Mouse (Mus musculus): ENCODE measurements around the gene Syndig1l. TPM values are rescaled to one million over a fixed set of nuclear protein-coding genes. Genes with fewer than 3 reads are reported as not detected.
A peak's percentile ranks its signal among the peaks of the same experiment; 100 is the strongest.

Gene Syndig1l
- total RNA-seq (2021) = 10 to 100 TPM; 12.4 to 17.5 TPM
- long read RNA-seq, experiment 1, transcript Syndig1l-201 (4 exons, 2,524 nt) = major isoform, 43 of 62 reads
- long read RNA-seq, experiment 1, partial matches to known transcripts = 3 of 62 reads
- long read RNA-seq, experiment 1, other reads (novel, unspliced or antisense) = 16 of 62 reads
- long read RNA-seq, experiment 2, transcript Syndig1l-201 (4 exons, 2,524 nt) = major isoform, 13 of 21 reads
- long read RNA-seq, experiment 2, partial matches to known transcripts = 6 of 21 reads
- long read RNA-seq, experiment 2, other reads (novel, unspliced or antisense) = 2 of 21 reads

DNA sequence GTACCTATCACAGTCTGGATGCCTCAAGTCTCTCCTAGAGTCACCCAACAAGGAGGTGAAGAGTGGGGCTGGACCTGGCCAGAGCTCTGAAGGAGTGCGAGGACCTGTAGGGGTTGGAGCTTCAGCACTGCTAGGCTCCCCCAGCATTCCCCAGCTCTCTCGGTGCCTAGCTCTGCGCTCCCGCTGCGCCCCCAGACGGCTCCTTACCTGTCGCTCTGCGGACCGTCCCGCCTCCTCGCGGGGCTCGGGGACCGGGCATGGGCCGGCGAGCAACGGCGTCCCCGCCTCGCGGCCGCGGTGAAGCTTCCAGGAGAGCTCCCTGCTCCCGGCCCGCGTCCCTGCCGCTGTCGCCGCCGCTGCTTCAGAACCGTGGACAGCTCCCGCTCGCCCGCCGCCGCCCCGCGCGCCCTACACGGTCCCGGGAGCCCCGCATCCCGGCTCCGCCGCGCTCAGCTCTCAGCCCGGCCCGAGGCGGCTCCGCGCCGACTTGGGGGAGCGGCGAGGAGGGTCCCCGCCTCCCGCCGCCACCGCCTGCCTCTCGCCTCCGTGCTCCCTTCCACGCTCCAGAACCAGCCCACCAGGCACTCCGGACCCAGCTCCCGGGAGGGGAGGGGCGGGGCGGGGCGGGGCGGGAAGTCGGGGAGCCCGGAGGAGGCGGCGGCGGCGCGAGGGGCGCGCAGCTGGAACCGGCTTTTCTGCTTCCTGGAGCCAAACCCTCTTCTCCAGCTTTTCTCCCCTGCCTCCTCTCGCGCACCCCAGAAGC, at the start of gene Syndig1l:
TSS of gene Syndig1l (minus strand) at position 513 of the 763 bp plus-strand sequence.
- intact Hi-C loops (cut with DNase I) = loop anchor here (5.0 kb wide), 1 partner anchor 46 kb away; no protein-coding TSS in a partner anchor
- peak in 1 of 2 experiments; percentile 48 for DNase-seq (ENCODE audit: low spot score in 2 of 2)

DNA sequence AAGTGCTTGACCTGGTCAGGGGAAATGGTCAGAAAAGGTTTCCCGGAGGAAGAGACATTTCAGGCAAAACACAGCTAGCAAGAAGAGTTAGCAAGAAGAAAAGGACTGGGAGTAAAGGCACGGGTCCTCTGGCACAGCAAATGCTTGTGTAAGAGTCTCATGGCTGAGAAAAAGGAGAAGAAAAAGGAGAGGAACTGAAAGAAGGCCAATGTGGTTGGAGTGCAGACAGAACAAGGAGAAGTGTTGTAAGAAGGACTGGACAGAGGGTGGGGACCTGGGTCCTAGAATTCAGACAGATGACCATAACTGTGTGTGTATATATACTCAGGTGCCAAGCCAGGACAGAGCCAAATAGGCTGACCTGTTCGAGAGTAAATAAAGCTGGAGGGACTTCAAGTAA, 49.5 kb upstream of the Syndig1l start:
- no peak for DNase-seq (ENCODE audit: low spot score in 2 of 2)
- intact Hi-C loops (cut with DNase I) = no loop called here

DNA sequence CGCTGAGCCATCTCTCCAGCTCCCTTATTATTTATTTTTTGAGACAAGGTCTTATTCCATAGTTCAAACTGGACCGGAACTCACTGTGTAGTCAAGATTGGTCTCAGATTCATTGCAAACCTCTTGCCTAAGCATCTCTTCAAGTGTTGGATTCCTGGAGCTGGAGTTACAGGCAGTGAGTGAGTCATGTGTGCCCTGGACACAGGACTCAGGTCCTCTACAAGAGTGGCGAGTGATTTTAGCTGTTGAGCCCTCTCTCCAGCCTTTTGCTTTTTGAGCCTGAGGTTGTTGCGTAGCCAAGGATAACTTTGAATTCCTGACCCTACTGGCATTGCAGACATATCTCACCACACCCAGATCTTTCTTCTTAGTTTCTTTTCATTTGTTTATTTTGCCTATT, 47.1 kb upstream of the Syndig1l start:
- no peak for DNase-seq (ENCODE audit: low spot score in 2 of 2)
- intact Hi-C loops (cut with DNase I) = no loop called here

DNA sequence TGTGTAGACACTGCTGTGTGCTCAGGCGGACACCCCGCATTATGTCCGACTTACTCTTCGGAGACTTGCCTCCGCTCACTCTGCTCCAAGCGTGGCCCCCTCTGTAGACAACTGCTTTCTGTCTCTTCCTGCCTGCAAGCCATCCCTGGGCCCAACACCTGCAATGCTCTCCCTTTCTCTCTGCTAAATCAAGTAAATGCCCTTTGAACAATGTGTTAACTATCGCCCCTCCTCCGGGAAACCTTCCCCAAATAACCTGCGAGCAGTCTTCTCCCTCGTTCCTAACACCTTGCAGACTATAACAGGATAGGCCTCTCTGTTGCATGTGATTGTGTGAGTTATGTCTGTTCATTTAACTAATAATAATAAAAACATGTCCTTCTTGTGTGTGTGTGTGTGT, 44.9 kb upstream of the Syndig1l start:
- intact Hi-C loops (cut with DNase I) = no loop called here
- DNase-seq (ENCODE audit: low spot score in 2 of 2) = no peak

GRCm38 (mm10) chr12:84733366-84733765, 34.7 kb upstream of the Syndig1l start:
- intact Hi-C loops (cut with DNase I) = no loop called here
- DNase-seq (ENCODE audit: low spot score in 2 of 2) = no peak

DNA sequence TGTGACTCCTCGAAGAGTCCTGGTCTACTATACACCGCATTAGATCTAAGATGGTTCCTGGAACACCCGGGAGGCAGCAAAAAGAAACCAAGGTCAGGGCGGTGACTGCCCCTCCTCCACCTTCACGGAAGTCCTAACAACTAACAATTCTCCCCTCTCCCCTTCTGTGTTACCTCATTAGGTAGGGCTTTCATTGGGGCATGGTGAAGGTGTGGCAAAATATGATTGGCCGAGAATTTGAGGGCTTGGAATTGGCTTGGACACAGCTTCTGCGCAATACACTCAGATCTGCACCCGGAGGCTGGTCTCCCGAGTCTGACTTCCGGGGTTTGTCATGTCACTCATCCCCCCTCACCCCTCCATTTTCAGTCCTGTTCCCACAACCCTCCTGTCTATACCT, 29.8 kb upstream of the Syndig1l start:
- intact Hi-C loops (cut with DNase I) = no loop called here
- DNase-seq (ENCODE audit: low spot score in 2 of 2) = no peak

- no peak for DNase-seq (ENCODE audit: low spot score in 2 of 2)
- intact Hi-C loops (cut with DNase I) = no loop called here
These were observed 28.8 kb upstream of the Syndig1l start for GRCm38 (mm10) chr12:84727434-84727833.

DNA sequence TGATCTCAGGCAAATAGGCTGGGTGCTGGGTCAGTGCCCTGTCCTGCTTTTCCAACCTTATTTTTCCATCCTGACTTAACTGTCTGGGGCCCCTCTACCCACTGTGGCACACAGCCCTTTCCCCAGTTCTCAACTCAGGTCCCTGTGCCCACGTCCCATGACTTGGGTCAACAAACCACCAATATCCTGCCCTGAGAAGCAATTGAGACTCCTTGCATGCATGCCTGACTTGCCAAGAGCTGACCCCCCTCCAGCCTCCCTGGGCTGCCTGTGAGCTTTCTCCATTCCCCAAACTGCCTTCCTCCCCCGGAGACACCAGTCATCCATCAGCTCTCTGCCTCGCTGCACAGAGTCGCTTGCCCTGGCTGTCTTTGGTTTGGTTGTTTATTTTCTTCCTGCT, 28.4 kb upstream of the Syndig1l start:
- intact Hi-C loops (cut with DNase I) = no loop called here
- no peak for DNase-seq (ENCODE audit: low spot score in 2 of 2)

DNA sequence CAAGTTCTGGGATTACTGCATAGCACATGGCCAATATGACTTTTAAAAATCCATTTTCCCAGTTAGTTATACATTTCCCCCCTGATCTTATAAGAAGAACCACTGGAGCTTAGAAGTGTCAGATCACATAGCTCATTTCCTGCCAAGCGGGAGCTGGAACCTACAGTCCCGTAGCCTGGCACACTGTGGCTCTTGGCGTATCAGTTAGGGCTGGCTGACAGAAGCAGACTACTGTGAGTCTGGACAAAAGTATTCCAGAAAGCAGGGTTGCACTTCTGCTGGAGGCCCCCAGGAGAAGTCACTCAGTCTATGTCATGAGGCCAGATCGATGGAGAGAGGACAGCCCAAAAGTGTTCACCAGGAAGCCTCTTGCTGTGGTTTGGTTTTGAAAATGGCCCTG, 27.8 kb upstream of the Syndig1l start:
- intact Hi-C loops (cut with DNase I) = no loop called here
- DNase-seq (ENCODE audit: low spot score in 2 of 2) = no peak

GRCm38 (mm10) chr12:84718462-84719244, 20.0 kb upstream of the Syndig1l start:
- DNase-seq (ENCODE audit: low spot score in 2 of 2) = no peak
- intact Hi-C loops (cut with DNase I) = no loop called here

DNA sequence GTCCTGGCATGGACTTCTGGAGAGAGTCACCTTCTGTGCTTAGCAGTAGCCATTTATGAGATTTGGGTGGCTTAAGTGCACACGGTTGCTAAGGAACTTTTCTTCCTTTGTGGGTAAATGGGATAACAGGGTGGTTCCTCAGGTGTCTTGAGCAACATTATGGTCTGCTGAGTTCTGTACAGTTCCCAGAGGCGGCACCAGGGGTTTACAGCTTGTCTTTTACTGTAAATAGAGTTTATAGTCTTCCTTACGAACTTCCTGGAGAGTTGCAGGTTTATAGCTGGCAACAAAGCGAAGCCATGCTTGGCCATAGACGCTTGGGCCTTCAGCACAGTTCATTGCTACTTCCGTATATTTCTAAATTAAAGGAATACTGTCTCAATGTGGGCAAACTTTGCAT, 15.9 kb upstream of the Syndig1l start:
- no peak for DNase-seq (ENCODE audit: low spot score in 2 of 2)
- intact Hi-C loops (cut with DNase I) = no loop called here

GRCm38 (mm10) chr12:84709842-84710439, 11.3 kb upstream of the Syndig1l start:
- intact Hi-C loops (cut with DNase I) = no loop called here
- no peak for DNase-seq (ENCODE audit: low spot score in 2 of 2)

DNA sequence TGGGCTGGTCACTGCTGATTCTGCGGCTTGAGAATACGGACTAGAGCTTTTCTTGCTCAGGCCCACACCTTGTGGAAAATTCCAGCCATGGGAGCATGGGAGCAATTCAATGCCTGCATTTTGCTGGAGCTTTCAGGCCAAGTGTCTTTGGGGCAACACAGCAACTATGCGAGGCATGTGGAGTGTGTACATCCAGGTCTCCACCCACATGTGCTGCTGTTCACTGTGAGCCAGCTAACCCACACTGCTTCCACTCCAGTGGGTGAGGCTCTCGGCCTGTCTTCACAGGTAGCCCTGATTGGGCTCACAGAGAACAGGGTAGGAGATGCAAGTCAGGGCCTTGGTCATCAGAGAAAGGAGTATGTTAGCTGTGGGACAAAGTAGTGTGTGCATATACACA, 9.2 kb upstream of the Syndig1l start:
- no peak for DNase-seq (ENCODE audit: low spot score in 2 of 2)
- intact Hi-C loops (cut with DNase I) = no loop called here

DNA sequence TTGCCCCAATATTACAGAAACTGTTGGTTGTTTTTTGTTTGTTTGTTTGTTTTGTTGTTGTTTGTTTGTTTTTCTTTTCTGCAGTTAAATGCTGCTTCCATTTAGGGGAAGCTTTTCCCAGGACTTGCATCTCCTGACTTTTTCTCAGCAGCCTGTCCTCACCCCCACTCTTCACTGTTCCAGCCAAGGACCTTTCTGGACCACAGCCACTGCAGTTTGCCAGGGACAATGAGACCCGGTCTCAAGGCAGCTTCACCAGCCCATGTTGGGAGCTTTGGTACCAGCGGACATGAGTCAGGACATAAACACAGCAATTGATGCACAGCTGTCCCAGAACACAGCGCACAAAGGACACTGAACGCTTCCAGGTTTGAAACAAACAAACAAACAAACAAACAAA, 8.3 kb upstream of the Syndig1l start:
- intact Hi-C loops (cut with DNase I) = no loop called here
- no peak for DNase-seq (ENCODE audit: low spot score in 2 of 2)

DNA sequence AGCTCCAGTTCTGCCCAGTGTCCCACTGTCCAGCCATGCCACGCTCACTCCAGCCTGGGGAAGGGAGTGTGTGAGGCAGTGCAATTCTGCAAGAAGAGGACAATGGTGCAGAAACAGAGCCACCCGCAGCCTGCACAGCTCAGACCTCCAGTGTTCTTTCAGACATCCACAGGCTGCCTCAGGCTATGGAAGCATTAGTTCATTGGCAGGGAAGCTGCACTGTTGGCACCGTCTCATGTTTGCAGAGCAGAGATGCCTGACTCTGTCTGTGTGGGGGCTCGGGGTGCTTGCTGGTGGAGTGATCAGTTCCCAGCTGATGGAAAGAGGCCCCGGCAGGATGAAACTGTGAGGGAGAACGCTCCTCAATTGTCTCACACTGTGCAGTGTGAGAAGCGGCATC, 4.0 kb upstream of the Syndig1l start:
- intact Hi-C loops (cut with DNase I) = no loop called here
- no peak for DNase-seq (ENCODE audit: low spot score in 2 of 2)

DNA sequence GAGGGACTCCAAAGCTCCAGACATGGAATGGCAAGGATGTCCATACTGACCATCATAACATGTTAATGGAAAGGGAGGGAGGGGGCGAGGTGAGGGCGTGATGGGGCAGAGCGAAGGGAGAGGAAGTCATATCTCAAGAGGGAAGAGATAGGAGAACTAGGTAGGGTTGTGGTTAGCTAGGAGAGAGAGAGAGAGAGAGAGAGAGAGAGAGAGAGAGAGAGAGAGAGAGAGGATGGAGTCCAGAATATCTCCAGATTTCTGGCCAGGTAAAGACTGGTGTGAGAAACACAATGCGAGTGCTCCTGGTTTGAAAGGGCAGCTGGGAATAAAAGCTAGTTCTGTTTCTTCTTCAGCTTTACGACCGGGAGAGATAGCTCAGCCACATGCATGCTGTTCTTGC, 6.5 kb downstream of the Syndig1l start:
- no peak for DNase-seq (ENCODE audit: low spot score in 2 of 2)
- intact Hi-C loops (cut with DNase I) = no loop called here

- intact Hi-C loops (cut with DNase I) = no loop called here
- DNase-seq (ENCODE audit: low spot score in 2 of 2) = no peak
These were observed 7.3 kb downstream of the Syndig1l start for GRCm38 (mm10) chr12:84691347-84691746.

GRCm38 (mm10) chr12:84689051-84689450, 9.6 kb downstream of the Syndig1l start:
- intact Hi-C loops (cut with DNase I) = no loop called here
- DNase-seq (ENCODE audit: low spot score in 2 of 2) = no peak

GRCm38 (mm10) chr12:84687531-84687930, 11.1 kb downstream of the Syndig1l start:
- intact Hi-C loops (cut with DNase I) = no loop called here
- no peak for DNase-seq (ENCODE audit: low spot score in 2 of 2)

- intact Hi-C loops (cut with DNase I) = no loop called here
These were observed 12.5 kb downstream of the Syndig1l start for GRCm38 (mm10) chr12:84686176-84686575.

More at GRCm38 (mm10) chr12:84686176-84686575, 12.5 kb downstream of the Syndig1l start:
- no peak for DNase-seq (ENCODE audit: low spot score in 2 of 2)

All from left cerebral cortex, postnatal 14 days (tissue).